Mouse (Mus musculus): Measurements from ENCODE around the gene Gm14296.
"Not testable (repeated sequence)": the region's sequence is repeated elsewhere in the genome, so short reads cannot be mapped to it uniquely, and the experiment has no call there.

The Gm14296 gene

GRCm38 (mm10) chr2:176927709-176928108 is at the start of gene Gm14296:
Gene Gm14296, minus strand, starts transcription at chr2:176927809.
- CTCF ChIA-PET, result not testable (repeated sequence)

- CTCF ChIA-PET, result not testable (repeated sequence)
Measured at GRCm38 (mm10) chr2:176905464-176905863, 22.1 kb downstream of the Gm14296 start.

Measured in spleen, embryonic (tissue).